Mouse (Mus musculus) cerebellum, adult 18-20 months (tissue): ENCODE measurements around the gene Plxna4.

Experiments
- DNase-seq, 2 experiments: peaks; one replicate each; pipeline ENCODE4 v3.0.0; 2021

The Plxna4 gene

GRCm38 (mm10) chr6:32398261-32398660 lies 189.7 kb downstream of the Plxna4 start:
- DNase-seq: peak; percentile 34 to 54

DNA sequence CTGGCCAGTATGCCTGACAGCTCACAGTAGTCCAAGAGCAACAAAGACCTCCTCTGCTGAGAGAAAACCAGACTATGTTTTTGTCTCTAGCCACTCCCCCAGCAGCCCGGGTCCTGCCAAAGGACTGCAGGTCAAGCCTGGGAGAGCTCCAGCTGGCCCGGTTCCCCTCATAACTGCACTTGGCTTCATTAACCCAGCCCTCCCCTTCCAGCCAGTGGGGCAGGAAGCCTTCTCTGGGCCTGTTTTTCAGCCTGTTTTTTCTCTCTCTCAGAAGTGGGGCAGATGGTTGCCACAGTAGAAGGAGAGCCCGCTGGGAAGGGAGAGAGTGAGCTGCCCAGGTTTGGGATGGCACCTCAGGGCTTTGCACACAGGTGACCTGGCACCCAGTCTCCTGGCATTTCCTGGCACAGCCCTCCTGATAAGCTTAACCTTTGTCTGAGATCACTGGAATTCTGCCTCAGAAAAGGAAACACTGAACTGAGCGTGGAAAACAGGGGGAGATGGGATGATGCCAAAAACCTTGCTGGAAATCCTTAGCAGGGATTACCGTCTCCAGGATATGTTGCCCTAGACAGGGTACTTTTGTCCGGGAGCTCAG lies 190.8 kb downstream of the Plxna4 start:
- peak; percentile 95 to 96 for DNase-seq

DNA sequence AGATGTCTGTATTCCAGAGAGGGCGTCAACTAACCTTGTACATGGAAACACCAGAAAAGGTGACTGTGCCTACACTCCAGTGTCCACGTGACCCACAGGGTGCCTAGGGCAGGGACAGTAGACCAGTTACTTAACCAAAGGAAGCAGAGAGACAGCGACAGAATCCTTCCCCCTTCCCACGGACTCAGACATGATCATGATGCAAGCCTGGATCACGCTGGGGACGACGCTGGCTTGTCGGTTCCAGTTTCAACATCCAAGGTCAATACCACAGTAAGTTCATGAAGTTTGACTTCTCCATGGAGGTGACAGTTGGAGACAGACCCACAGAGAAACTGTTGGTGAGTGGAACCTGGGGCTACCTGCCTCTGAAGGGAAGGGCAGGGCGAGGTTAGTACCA lies 192.6 kb downstream of the Plxna4 start:
- no peak for DNase-seq

GRCm38 (mm10) chr6:32392262-32392661 lies 195.7 kb downstream of the Plxna4 start:
- no peak for DNase-seq

DNA sequence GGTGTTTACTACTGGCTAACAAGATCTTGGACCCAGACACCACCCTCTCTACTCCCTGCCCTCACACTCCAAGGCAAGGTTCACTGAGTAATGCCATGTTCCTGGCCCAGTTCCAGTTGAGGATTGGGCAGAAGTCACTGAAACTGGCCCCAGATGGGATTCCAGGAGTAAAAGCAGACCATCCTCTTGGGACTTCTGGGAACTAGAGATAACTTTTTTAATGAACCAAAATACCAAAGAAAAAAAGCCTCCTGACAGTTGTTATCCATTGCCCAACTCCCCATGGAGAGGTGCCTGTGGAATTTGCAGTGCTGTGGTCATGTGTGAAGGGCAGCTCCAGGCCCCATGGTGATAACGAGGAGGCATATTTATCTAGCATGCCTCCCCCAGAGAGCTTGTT lies 199.7 kb downstream of the Plxna4 start:
- DNase-seq: no peak

DNA sequence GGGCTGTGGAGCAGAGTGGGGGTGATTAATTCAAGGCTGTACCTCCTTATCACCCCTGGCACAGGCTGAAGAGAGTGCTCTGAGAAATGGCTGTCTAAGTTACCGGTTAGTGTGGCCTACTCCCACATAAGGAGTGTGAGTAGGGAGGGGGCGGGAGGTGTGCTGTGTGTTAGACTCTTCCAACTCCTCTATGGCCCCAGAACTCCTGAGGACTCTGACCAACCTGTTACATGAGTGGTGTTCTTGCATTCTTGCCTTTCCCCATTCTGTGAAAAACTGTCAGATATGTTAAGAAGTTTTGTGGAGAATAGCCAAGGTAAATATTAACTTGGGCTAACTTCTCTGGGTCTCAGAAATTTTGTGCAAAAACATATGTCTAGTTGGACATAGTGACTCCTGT lies 201.1 kb downstream of the Plxna4 start:
- no peak for DNase-seq

- peak; percentile 23 to 26 for DNase-seq
Measured at GRCm38 (mm10) chr6:32384937-32385336, 203.1 kb downstream of the Plxna4 start.

DNA sequence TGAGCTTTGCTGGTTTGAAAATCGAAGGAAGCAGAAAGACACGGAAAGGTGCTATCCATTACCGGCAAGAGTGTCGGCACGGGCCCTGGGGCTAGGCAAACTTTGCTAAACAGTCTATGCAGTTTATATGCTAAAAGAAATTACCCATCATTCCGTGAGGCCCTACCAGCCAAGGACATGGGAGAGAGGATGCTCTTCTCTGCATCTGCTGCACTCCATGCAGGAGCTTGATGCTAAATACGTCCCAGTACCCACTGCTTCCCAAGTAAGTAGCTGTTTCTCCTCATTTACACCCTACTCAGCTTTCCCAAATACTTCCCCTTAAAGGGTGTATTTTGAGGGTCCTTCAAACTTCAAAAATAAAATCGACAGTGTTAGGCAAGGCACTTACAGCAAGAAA lies 203.6 kb downstream of the Plxna4 start:
- DNase-seq: no peak

- no peak for DNase-seq
Measured at GRCm38 (mm10) chr6:32381516-32381915, 206.5 kb downstream of the Plxna4 start.

DNA sequence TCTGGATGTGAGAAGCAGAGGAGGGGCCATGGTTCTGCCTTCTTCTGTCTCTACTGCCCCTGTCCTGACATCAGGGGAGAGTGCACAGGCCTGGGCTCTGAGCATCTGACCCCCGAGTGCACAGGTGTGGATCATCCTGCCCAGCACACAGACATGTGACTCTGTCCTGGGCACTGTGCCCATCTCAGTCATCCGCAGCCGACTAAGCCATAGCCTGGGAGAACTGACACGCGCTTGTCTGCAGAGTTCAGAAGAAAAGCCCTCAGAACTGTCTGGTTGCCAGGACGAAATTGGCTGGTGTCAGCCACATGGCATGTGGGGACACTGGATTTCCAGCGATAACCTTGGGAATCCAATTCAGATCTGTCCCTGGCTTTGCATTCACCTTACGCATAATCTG lies 210.8 kb downstream of the Plxna4 start:
- DNase-seq: peak; percentile 74 to 78

DNA sequence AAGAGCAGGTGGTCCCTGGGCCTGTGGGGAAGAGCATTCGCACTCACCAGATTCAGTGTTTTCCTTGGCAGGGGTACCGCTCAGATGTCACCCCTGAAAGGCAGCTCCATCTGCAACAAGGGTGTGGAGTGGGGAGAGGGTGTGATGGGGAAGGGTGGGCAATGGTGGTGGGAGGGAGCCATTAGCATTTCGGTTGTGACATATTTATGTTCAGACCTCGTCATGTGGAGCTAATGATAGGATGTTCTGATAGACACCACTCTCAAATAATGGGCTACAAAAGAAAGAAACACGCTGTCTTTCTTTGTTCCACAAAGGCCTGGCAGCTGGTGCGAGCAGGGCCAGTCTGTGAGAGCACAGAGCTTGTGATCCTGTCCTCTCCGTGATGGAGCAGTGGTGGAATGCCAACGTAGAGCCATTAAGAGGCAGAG lies 214.0 kb downstream of the Plxna4 start:
- DNase-seq: no peak

DNA sequence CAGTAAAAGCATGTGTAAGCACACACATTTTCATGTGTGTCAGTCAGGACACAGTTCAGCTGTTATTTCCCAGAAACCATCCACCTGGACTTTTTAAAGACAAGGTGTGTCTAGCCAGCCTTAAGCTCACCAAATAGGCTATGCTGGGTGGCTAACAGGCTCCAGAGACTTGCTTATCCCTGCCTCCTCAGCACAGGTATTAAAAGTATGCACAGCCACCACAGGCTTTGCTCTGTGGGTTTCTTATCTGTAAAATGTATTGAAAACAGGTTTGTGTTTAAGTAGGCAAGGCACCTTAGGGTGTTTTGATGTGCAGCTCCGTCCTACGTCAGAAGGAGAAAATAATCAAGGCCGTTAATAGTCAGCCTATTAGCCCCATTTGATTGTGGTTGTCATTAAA lies 218.9 kb downstream of the Plxna4 start:
- DNase-seq: no peak

DNA sequence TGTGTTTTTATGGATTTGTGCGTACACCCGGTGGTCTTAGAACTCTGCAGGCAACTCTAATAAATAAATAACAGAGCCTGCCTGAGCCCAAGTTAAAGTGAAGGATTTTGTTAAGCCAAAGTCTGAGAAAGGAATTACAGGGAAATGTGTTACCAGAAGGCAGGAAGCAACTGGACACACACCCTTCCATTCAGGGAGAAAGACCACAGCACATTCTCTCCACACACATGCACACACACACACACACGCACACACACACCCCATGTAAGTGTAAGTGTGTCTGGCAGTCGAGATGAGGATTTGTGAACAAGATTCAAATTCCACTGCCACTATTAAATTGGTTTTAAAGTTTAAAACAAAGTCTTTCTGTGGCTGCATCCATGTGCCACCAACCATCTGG lies 219.6 kb downstream of the Plxna4 start:
- DNase-seq: no peak

GRCm38 (mm10) chr6:32364933-32365332 lies 223.1 kb downstream of the Plxna4 start:
- DNase-seq: no peak

- no peak for DNase-seq
Measured at GRCm38 (mm10) chr6:32363489-32364068, 224.4 kb downstream of the Plxna4 start.

GRCm38 (mm10) chr6:32362421-32362820 lies 225.6 kb downstream of the Plxna4 start:
- no peak for DNase-seq

- DNase-seq: no peak
Measured at GRCm38 (mm10) chr6:32359675-32360074, 228.3 kb downstream of the Plxna4 start.

DNA sequence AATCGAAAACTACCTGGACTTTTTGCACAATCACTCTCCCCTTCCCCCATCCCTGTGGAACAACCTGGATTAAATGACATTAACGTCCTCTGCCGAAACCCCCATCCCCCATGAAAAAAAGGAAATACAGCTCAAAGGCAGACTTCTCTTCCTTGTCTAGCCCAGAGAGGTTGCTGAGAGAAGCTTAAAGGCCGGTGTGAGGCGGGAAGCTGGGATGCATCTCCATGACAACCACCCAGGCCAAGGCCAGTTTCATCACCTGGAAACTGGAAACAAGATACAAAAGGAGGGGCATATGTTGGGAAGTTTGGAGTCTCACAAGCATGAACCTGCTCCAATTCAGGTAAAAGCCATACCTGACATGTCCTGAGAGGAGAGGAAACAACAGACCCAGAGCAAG lies 230.5 kb downstream of the Plxna4 start:
- no peak for DNase-seq

DNA sequence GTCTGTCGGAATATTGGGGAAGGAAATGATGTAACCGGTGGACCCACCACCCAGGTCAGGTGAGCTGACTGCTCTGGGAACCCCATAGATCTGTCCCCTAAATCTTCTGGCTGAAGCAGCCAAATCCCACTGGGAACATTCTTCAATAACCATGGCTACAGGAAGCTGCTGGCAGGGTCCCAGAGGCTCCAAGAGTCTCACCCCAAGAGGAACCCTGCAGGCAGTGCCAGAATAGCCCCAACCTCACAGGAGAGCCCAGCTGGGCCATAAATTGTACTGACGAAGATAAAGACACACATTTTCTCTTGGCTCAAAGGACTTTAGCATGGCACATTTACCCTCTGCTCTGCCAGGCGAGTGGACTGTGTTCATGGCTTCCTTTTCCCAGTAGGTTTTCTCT lies 232.4 kb downstream of the Plxna4 start:
- DNase-seq: peak in 1 of 2 experiments; percentile 25

- no peak for DNase-seq
Measured at GRCm38 (mm10) chr6:32348996-32349395, 239.0 kb downstream of the Plxna4 start.

DNA sequence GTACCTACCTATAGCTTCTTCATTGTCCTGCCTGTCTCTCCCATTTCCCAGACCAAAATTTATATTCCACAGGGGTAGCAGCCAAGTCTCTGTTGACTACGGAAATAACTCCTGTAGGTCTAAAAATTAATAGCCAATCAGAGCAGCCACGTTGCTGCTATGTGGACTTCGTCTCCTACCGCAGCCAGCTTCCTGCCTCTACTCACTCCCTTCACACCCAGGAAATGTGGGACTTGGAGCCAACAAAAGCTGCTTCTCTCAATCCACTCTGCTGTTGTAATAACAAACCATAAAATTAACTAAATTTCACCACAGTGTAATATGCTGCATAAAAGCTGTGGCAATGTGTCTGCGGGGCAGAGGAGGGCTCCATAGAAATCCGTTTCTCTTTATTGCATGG lies 239.9 kb downstream of the Plxna4 start:
- no peak for DNase-seq

- no peak for DNase-seq
Measured at GRCm38 (mm10) chr6:32346015-32346414, 242.0 kb downstream of the Plxna4 start.

GRCm38 (mm10) chr6:32342727-32343126 lies 245.3 kb downstream of the Plxna4 start:
- no peak for DNase-seq

GRCm38 (mm10) chr6:32342272-32342671 lies 245.7 kb downstream of the Plxna4 start:
- no peak for DNase-seq

DNA sequence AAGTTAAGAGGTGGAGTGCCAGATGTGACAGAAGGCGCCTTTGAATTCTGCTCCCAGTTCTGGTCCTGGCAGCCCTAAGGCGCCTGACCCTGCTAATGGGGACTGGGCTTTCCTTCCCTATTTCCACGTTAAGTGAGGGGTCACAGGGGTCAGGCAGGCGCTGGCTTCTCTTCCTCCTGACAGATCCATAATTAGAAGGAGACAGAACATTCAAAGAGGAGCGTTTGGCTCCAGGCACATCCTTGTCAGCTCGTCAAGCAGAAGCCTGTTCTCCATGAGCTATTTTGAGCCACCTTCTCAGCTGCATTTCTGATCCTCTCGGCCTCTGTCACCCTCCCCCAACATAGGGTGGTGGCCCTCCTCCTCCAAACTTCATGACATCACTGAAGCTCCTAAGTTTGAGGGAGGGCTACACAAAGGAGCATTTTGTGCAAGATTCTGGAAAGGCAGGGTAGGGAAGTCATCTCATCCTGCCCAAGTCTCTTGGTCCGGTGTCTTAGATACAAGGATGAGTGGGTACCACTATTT lies 249.5 kb downstream of the Plxna4 start:
- no peak for DNase-seq
